Mouse (Mus musculus) forebrain, embryonic 10.5 days (tissue): ENCODE measurements around the gene Map3k9. TPM values are rescaled to one million over a fixed set of nuclear protein-coding genes. Genes with fewer than 3 reads are reported as not detected.

Experiments
- DNase-seq: peaks from one replicate; pipeline ENCODE4 v3.0.0-alpha.2; 2017; ENCODE audit warnings: low spot score; ENCODE audit errors: extremely low spot score
- H3K27ac ChIP-seq: fragments of 300-500 bp; sonication (generic); 2 replicates; pipeline ENCODE4 v1.5.1; 2016; ENCODE audit warnings: mild to moderate bottlenecking
- H3K27me3 ChIP-seq: fragments of 300-500 bp; sonication (generic); 2 replicates; pipeline ENCODE4 v1.6.1; 2016; ENCODE audit warnings: mild to moderate bottlenecking; ENCODE audit not compliant: poor library complexity, severe bottlenecking
- H3K36me3 ChIP-seq: fragments of 300-500 bp; sonication (generic); replicated peaks from 2 replicates; pipeline ENCODE4 v1.6.1; 2016; ENCODE audit warnings: mild to moderate bottlenecking, moderate library complexity
- H3K4me1 ChIP-seq: fragments of 300-500 bp; sonication (generic); 2 replicates; pipeline ENCODE4 v1.6.1; 2016
- H3K4me3 ChIP-seq: fragments of 300-500 bp; sonication (generic); 2 replicates; pipeline ENCODE4 v1.5.1; 2016; ENCODE audit warnings: mild to moderate bottlenecking, moderate library complexity
- H3K9me3 ChIP-seq: fragments of 300-500 bp; sonication (generic); 2 replicates; pipeline ENCODE4 v1.6.1; 2016; ENCODE audit warnings: mild to moderate bottlenecking, moderate library complexity
- WGBS: fragments of 180-500 bp; shearing (Covaris S2); methylation state at CpG from one replicate; pipeline ENCODE4 v1.1.7; 2016; 5-methylcytosine and 5-hydroxymethylcytosine counted together
- polyA plus RNA-seq: library from polyadenylated mRNA; unstranded; fragments of >200 nt; fragmentation: Nextera tagmentation; extraction: Ambion mirVana; gene quantifications from 2 replicates; pipeline ENCODE4 v1.2.1, GENCODE M21; 2016

Map3k9 gene
- polyA plus RNA-seq, 1 experiment from 2014 or later = 1.6 TPM

DNA sequence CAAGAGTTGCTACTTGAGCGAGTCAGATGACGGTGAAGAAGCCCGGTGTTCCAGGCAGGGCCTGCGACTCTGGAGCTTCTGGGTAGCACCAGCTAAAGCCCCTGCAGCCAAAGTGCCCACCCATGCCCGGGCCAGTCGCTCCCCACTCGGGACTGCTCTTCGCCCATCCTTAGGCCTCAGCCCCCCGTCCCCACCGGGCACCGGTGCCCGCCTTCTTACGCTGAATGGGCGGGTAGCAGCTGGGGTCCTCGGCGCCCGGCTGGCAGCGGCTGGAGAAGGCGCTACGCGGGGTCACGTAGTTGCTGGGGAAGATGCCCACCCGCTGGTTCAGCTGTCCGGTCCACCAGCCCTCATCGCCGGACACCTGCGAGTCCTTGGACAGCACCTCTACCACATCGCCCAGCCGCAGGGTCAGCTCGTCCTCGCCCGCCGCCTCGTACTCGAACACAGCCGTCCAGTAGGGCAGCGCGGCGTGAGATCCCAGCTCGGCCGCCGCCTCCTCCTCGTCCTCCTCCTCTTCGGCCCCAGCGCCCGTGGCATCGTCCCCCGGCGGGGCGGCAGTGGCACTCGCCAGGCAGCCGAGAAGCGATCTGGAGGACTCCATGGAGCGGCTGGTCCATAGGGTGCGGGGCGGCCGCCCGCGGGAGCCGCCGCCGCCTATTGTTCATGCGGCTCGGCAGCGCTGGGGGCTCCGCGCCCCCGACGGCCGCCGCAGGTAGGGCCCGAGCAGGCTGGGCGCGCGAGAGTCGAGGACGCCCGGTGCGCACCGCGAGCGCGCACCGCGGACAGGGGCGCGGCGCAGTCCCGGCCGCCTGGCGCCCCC is 493 bp downstream of the Map3k9 start:
- Histone ChIP-seq H3K4me1 (peaks cover 25% of the 10 kb centered on the region), H3K27ac (peak overlapping the region; percentile 88), H3K27me3 (peaks cover 63% of the 10 kb centered on the region), H3K36me3 (no peaks in the 10 kb centered on the region), H3K9me3 (no peaks in the 10 kb centered on the region), H3K4me3 (peak overlapping the region; percentile 84)
- WGBS = under 1% methylated on average over 84 of the region's 91 CpGs
- DNase-seq = peak; percentile 52

DNA sequence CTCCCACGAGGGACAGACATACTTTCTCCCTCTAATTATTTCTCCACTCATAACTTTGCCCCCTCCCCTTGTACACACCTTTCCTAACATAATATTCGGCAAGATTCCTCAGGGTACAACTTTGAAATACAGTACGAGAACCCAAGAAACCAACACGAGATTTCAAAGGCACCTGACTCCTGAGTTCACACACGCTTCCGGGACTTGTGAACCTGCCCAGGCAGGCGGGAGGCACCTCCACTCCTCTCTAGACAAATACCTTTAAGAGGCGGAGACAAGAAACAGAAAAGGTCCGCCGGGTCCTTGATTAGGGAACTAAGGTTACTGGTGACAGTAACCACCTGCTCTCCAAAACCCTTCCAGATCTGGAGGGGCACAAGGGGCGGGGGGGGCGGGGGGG is 1.1 kb downstream of the Map3k9 start:
- Histone ChIP-seq H3K4me3 (peak overlapping the region; percentile 84), H3K4me1 (peaks cover 25% of the 10 kb centered on the region), H3K27me3 (peaks cover 59% of the 10 kb centered on the region), H3K36me3 (no peaks in the 10 kb centered on the region), H3K9me3 (no peaks in the 10 kb centered on the region), H3K27ac (peak overlapping the region; percentile 88)
- WGBS = 8% methylated on average over 12 of the region's 12 CpGs
- DNase-seq = no peak

DNA sequence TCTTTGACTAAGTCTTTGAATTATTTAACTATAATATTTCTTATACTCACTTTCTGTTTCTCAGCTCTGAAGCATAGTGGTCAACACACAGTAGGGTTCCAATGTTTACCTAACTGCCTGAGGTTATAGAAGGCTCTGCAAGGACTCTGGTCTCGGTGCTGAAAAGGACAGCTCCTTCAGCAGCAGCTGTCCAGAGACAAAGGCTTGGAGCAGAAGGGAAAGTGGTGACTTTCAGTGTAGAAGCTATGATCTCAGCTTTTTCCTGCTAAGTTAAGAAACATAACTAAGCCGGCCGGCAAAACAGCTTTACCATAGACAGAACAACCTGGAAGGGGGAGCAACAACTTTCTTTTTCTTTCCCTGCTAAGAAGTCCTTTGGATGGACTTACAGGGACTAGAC is 4.8 kb downstream of the Map3k9 start:
- H3K4me3 ChIP-seq = no peak overlapping the region
- H3K4me1 ChIP-seq = peaks cover 18% of the 10 kb centered on the region
- WGBS = 63% methylated on average over 3 of the region's 3 CpGs
- DNase-seq = no peak
- H3K36me3 ChIP-seq = peaks cover 13% of the 10 kb centered on the region
- H3K9me3 ChIP-seq = no peaks in the 10 kb centered on the region
- no peak overlapping the region for H3K27ac ChIP-seq
- peaks cover 30% of the 10 kb centered on the region for H3K27me3 ChIP-seq

DNA sequence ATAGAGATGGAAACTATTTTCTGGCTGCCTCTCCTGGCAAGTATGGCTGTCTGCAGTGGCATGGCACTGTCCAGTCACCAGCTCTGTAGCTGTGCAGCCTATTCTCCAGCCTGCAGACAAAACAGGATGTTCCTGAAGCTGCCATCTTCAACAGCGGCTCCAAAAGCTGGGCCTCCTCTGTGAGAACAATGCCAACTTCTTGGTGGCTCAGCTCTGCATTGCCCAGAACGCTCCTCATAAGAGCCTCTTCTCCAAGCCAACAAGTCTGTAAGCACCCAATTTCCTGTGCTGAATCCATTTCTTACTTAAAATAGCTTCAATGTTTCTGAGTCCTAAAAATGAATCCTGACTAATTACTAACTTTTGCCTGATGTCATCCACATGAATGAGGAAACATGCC is 5.3 kb downstream of the Map3k9 start:
- DNase-seq = no peak
- 92% methylated on average over 2 of the region's 2 CpGs for WGBS

DNA sequence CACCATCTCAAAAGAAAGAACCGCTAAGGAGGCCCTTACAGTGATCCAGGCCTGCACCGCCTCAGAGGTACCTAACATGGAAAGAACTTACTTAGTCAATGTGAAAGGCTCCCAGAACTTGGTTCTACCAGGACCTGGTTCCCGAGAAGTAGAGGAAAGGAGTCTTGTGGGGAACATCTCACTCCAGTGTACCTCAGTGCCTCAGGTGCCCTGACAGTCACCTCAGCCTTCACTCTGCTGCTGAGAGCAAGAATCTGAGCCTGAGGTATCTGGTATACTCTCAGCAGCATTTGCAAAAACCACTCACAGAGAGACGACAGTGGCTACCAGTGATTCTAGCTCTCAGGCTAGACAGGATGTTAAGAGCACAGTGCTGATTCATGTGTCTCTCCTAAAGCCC is 6.8 kb downstream of the Map3k9 start:
- WGBS = 86% methylated on average over 4 of the region's 4 CpGs
- DNase-seq = no peak
- no peaks in the 10 kb centered on the region for H3K9me3 ChIP-seq
- no peak overlapping the region for H3K27ac ChIP-seq
- H3K27me3 ChIP-seq = peaks cover 14% of the 10 kb centered on the region
- H3K36me3 ChIP-seq = peaks cover 24% of the 10 kb centered on the region
- peaks cover under 1% of the 10 kb centered on the region; the same call in 1 of the 2 replicates for H3K4me1 ChIP-seq
- no peak overlapping the region for H3K4me3 ChIP-seq

More for the DNA sequence above, 5.3 kb downstream of the Map3k9 start:
- Histone ChIP-seq H3K36me3 (peaks cover 13% of the 10 kb centered on the region), H3K27me3 (peaks cover 28% of the 10 kb centered on the region), H3K27ac (no peak overlapping the region), H3K4me3 (no peak overlapping the region), H3K4me1 (peaks cover 15% of the 10 kb centered on the region), H3K9me3 (no peaks in the 10 kb centered on the region)

DNA sequence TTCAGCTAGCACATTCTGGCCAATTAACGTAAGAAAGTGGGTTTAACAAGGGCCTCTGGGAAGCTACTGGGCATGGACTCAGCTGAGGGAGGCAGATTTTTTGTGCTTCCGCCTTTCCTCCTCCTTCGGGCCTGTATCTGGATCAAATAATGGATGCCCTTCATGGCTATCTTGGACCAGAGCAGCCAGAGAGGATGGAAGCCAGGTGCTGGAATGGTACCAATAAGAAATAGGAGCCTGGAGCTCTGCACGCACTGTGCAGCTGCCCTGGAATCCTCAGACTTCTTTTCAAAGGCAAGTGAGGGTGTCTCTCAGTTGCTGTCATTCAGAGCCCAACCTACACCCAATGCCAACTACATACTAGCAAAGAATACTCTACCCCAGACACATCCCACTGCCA is 11.5 kb downstream of the Map3k9 start:
- Histone ChIP-seq H3K36me3 (peaks cover 33% of the 10 kb centered on the region), H3K4me1 (no peaks in the 10 kb centered on the region), H3K9me3 (no peaks in the 10 kb centered on the region), H3K4me3 (no peak overlapping the region), H3K27me3 (no peaks in the 10 kb centered on the region), H3K27ac (no peak overlapping the region)
- WGBS = 93% methylated on average over 4 of the region's 4 CpGs
- no peak for DNase-seq

DNA sequence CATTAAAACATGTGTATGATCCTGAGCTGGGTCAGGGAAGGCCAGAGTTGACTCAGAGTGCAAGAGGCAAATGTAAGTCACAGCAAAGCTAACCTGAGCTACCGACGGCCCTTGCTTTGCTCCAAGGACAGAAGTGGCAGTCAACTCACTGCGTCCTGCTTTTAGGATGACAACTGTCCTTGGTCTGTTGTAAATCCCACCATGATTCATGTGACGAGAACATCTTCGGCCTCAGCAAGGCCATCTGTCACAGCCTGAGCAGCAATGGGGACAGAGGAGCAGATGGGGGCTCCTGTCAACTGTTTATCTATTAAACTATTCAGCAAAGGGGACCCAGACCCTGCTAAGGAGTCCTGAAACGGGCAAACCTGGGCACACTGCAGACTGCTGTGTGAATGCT is 15.6 kb downstream of the Map3k9 start:
- DNase-seq = no peak
- H3K27me3 ChIP-seq = no peaks in the 10 kb centered on the region
- WGBS = 96% methylated on average over 6 of the region's 6 CpGs
- H3K4me1 ChIP-seq = 0 out of 2 replicates have a peak, but pooled peaks cover 3% of the 10 kb centered on the region
- H3K27ac ChIP-seq = no peak overlapping the region
- H3K36me3 ChIP-seq = peaks cover 20% of the 10 kb centered on the region; the same call in 1 of the 2 replicates
- H3K9me3 ChIP-seq = no peaks in the 10 kb centered on the region
- no peak overlapping the region for H3K4me3 ChIP-seq

DNA sequence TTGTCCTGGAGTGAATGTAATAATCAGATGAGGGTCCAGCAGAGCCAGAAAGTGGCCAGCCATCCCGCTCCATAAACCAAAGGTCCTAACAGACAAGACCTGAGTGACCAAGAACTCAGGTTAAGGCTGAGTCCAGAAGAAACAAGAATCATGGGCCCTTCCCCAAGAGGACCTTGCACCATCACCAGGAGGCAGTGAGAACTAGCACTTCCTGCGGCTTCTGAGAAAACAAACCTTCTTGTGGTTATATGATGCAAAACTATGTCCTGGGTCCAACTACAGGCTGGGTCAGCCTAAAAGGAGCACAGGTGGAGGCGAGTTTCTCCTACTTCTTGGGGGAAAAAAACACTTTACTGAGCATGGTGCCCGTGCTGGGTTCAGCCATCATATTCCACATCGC is 16.6 kb downstream of the Map3k9 start:
- no peaks in the 10 kb centered on the region for H3K27me3 ChIP-seq
- no peak for DNase-seq
- 91% methylated on average over 5 of the region's 5 CpGs for WGBS
- 0 out of 2 replicates have a peak, but pooled peaks cover 3% of the 10 kb centered on the region for H3K4me1 ChIP-seq
- H3K9me3 ChIP-seq = no peaks in the 10 kb centered on the region
- no peak overlapping the region for H3K4me3 ChIP-seq
- peaks cover 11% of the 10 kb centered on the region; the same call in 1 of the 2 replicates for H3K36me3 ChIP-seq
- no peak overlapping the region for H3K27ac ChIP-seq

DNA sequence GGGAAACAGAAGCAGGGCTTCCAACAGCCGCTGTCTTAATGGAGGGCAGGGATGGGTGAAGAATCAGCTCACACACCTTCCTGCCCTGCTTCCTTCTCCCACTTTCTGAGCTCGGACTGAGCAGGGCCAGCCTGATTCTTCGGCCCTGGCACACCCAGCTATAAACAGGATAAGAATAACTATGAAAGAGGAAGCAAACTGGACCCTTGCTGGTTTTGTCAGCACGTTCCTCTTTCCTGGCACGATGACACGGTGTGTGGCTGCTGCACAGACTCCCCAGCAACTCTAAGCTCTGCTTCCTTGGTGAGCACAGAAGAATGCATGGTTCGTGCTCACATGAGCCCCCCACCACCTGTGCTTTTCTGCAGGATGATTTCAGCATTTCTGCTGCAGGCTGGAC is 26.3 kb downstream of the Map3k9 start:
- Histone ChIP-seq H3K4me1 (peaks cover 12% of the 10 kb centered on the region; the same call in 1 of the 2 replicates), H3K27ac (no peak overlapping the region), H3K36me3 (no peaks in the 10 kb centered on the region), H3K9me3 (no peaks in the 10 kb centered on the region), H3K27me3 (no peaks in the 10 kb centered on the region), H3K4me3 (no peak overlapping the region)
- DNase-seq = no peak
- WGBS = 81% methylated on average over 7 of the region's 7 CpGs

DNA sequence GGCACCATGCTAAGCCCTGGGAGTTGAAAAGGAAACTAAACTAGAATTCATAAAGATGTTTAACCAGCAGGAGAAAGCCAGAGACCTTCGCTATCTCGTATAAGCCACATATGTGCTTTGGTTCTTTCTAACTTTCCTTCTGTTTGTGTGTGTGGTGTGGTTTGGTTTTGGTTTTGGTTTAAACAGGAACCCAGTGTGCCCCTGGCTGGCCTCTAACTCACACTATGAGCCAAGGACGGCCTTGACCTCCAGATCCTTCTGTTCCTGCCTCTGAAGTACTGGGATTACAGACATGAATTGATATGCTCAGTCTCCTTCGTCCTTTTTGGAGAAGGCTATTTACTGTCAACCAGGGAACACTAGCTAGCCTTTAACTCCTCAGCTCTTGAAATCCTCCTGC is 29.9 kb downstream of the Map3k9 start:
- 85% methylated on average over 4 of the region's 4 CpGs for WGBS

DNA sequence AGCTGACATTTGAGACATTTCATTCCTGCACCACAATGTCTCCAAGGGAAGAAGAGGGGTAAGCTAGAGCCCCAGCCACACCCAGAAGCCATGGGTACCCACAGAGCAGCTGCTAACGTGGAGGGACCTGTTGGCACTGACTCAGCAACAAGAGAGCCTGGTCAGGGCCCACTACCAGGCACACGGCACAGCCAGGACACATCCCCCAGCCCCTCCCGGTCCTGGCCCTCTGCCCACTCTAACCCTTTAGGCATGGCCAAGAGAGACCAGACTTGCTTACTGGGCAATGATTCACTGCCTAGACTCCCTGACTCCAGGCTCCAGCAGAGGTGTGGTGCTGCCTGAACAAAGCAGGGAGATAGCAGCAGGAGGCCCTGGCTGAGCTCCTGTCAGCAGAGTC is 32.1 kb downstream of the Map3k9 start:
- DNase-seq = no peak
- no peak overlapping the region for H3K27ac ChIP-seq
- H3K36me3 ChIP-seq = no peaks in the 10 kb centered on the region
- WGBS = 77% methylated on average over 3 of the region's 3 CpGs
- no peaks in the 10 kb centered on the region for H3K9me3 ChIP-seq
- no peak overlapping the region for H3K4me3 ChIP-seq
- 0 out of 2 replicates have a peak, but pooled peaks cover 3% of the 10 kb centered on the region for H3K4me1 ChIP-seq
- H3K27me3 ChIP-seq = no peaks in the 10 kb centered on the region

More for the DNA sequence above, 29.9 kb downstream of the Map3k9 start:
- no peak for DNase-seq
- Histone ChIP-seq H3K36me3 (no peaks in the 10 kb centered on the region), H3K9me3 (no peaks in the 10 kb centered on the region), H3K4me1 (peaks cover 15% of the 10 kb centered on the region; the same call in 1 of the 2 replicates), H3K27ac (no peak overlapping the region), H3K27me3 (no peaks in the 10 kb centered on the region), H3K4me3 (no peak overlapping the region)

DNA sequence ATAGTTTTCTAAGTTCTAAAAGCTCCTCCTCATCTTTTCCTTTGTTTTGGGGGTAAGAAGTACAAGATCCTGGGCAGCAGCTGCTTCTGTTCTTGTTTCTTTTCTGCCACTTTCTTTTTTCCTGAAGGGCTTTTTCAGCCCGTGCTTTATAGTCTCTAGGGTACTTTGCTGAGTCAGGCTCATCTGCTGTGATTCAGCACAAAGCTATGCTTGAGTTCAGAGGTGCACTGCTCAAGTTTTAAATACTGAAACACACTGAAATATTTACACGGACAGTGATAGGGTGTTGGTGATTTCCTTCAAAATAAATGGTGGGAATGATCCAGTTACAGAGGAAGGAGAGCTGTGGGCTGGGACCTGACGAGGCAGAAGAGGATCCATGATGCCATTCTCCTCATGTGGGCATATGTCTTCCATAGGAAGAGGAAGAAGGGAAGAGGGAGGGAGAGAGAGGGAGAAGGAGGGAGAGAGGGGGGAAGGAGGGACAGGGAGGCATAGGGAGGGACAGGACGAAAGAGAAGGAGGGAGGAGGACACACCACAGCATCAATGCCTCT is 32.9 kb downstream of the Map3k9 start:
- Histone ChIP-seq H3K36me3 (peaks cover 5% of the 10 kb centered on the region; the same call in 1 of the 2 replicates), H3K9me3 (no peaks in the 10 kb centered on the region), H3K27me3 (no peaks in the 10 kb centered on the region), H3K4me1 (0 out of 2 replicates have a peak, but pooled peaks cover 3% of the 10 kb centered on the region), H3K27ac (no peak overlapping the region), H3K4me3 (no peak overlapping the region)
- WGBS = 77% methylated on average over 4 of the region's 4 CpGs
- no peak for DNase-seq

DNA sequence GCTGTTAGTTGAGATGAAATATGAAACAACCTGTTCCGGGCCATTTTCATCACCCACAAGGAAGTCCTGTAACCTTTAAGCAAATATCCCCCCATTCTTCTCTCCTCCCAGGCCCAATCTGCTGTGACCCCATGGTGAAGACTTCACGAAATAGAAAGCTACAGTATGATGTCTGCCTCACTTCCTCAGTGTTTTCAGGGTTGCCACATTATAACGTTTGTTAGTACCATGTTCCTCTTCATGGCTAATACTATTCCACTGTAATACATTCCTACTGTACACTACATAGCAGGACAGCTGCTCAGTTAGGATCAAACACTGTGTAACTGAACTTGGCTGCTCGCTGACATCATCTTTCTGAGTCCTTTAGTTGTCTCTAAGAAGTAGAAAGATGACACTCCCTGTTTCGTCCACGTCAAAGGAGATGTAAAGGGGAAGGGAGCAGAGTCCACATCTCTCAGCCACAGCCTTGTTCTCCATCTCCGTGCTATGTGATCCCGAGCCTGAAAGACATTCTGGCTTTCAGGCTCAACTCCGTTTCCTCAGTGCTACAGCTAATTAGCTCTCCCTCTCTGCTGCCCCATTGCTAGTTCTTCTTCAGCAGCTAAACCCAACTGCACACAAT is 34.5 kb downstream of the Map3k9 start:
- H3K9me3 ChIP-seq = no peaks in the 10 kb centered on the region
- WGBS = 84% methylated on average over 9 of the region's 9 CpGs

More for the DNA sequence above, 34.5 kb downstream of the Map3k9 start:
- no peaks in the 10 kb centered on the region for H3K27me3 ChIP-seq
- no peak overlapping the region for H3K27ac ChIP-seq
- H3K4me1 ChIP-seq = 0 out of 2 replicates have a peak, but pooled peaks cover 3% of the 10 kb centered on the region
- peaks cover 5% of the 10 kb centered on the region for H3K36me3 ChIP-seq
- DNase-seq = no peak
- H3K4me3 ChIP-seq = no peak overlapping the region
